Mouse (Mus musculus) liver, embryonic 14.5 days (tissue): Measurements from ENCODE around the gene Them7. TPM values are rescaled to one million over a fixed set of nuclear protein-coding genes. Genes with fewer than 3 reads are reported as not detected.

Source experiments
- ATAC-seq: fragments of 200-750 bp; cut with Nextera tagmentation; 2 replicates; pipeline ENCODE4 v1.8.0; 2017; ENCODE audit warnings: moderate number of reproducible peaks, mild to moderate bottlenecking, moderate library complexity; ENCODE audit not compliant: insufficient read depth
- DNase-seq, 3 experiments: peaks; one replicate each; pipeline ENCODE4 v3.0.0-alpha.2; 2012 to 2013; ENCODE audit warnings: low read depth in 3 of 3, low spot score in 3 of 3
- H3K27ac ChIP-seq: fragments of 300-500 bp; sonication (generic); 2 replicates; pipeline ENCODE4 v1.5.1; 2014; ENCODE audit warnings: moderate library complexity, mild to moderate bottlenecking, control low read depth, inconsistent platforms
- H3K27me3 ChIP-seq: fragments of 300-500 bp; sonication (generic); 2 replicates; pipeline ENCODE4 v1.6.1; 2014; ENCODE audit warnings: mild to moderate bottlenecking, low read length, moderate library complexity; ENCODE audit not compliant: control insufficient read depth, insufficient read depth
- H3K36me3 ChIP-seq: fragments of 300-500 bp; sonication (generic); replicated peaks from 2 replicates; pipeline ENCODE4 v1.6.1; 2014; ENCODE audit warnings: low read depth; ENCODE audit not compliant: control insufficient read depth, insufficient read depth
- H3K4me1 ChIP-seq, 2 experiments: fragments of 200-500 bp in 1 of 2; fragments of 300-500 bp in 1 of 2; sonication (generic) in 1 of 2; replicated peaks; 2 replicates each; pipeline ENCODE4 v1.6.1; 2012 to 2014; ENCODE audit warnings: antibody characterized with exemption in 1 of 2, inconsistent platforms in 1 of 2, low read length in 1 of 2; ENCODE audit not compliant: control insufficient read depth in 2 of 2, insufficient read depth in 2 of 2
- H3K4me2 ChIP-seq: fragments of 300-500 bp; sonication (generic); 2 replicates; pipeline ENCODE4 v1.6.1; 2014; ENCODE audit warnings: low read depth, mild to moderate bottlenecking, control low read depth, moderate library complexity
- H3K4me3 ChIP-seq, 2 experiments: fragments of 200-500 bp in 1 of 2; fragments of 300-500 bp in 1 of 2; sonication (generic) in 1 of 2; 2 replicates each; pipeline ENCODE4 v1.5.1; 2012 to 2014; ENCODE audit warnings: low read depth in 2 of 2, low read length in 2 of 2, mild to moderate bottlenecking in 2 of 2, control low read depth in 1 of 2, inconsistent platforms in 1 of 2, moderate library complexity in 1 of 2; ENCODE audit not compliant: insufficient read depth in 1 of 2
- H3K9ac ChIP-seq: fragments of 300-500 bp; sonication (generic); replicated peaks from 2 replicates; pipeline ENCODE4 v1.6.1; 2014; ENCODE audit warnings: mild to moderate bottlenecking, control low read depth, moderate library complexity
- H3K9me3 ChIP-seq: fragments of 300-500 bp; sonication (generic); 2 replicates; pipeline ENCODE4 v1.6.1; 2016; ENCODE audit warnings: low read length, mixed read lengths; ENCODE audit not compliant: control insufficient read depth
- CTCF ChIP-seq: IDR thresholded peaks from 2 replicates; pipeline ENCODE4 v1.5.1; 2016; ENCODE audit warnings: antibody characterized with exemption, low read depth, control low read depth
- EP300 ChIP-seq: IDR thresholded peaks from 2 replicates; pipeline ENCODE4 v1.6.1; 2016; ENCODE audit warnings: antibody characterized with exemption, low read depth
- WGBS: fragments of 180-500 bp; shearing (Covaris S2); extraction: QIAGEN DNeasy Blood & Tissue Kit; methylation state at CpG from one replicate; pipeline ENCODE4 v1.1.7; 2014; ENCODE audit not compliant: insufficient replicate concordance; 5-methylcytosine and 5-hydroxymethylcytosine counted together
- polyA plus RNA-seq, 2 experiments: library from polyadenylated mRNA; depleted of rRNA in 1 of 2; stranded (reverse) in 1 of 2; unstranded in 1 of 2; fragments of >200 nt; fragmentation: Nextera tagmentation in 1 of 2; extraction: Ambion mirVana in 1 of 2; gene quantifications; 2 replicates each; pipeline versions ENCODE4 v1.2.1 to v1.2.3; 2012 to 2014

Gene Them7
- polyA plus RNA-seq, 2 experiments = 0.67 to 1.5 TPM

GRCm38 (mm10) chr2:105255457-105255856, 31.3 kb downstream of the Them7 start:
- Histone ChIP-seq H3K27ac (no peak overlapping the region), H3K36me3 (no peaks in the 10 kb centered on the region), H3K27me3 (no peaks in the 10 kb centered on the region), H3K9me3 (no peaks in the 10 kb centered on the region), H3K4me2 (no peak overlapping the region), H3K9ac (no peak overlapping the region), H3K4me1 (no peaks in the 10 kb centered on the region), H3K4me3 (no peak overlapping the region)
- WGBS = 34% methylated on average over 4 of the region's 4 CpGs
- DNase-seq (no peak), ATAC-seq (no peak)
- TF ChIP-seq EP300 = no peak
- no peak for TF ChIP-seq CTCF

GRCm38 (mm10) chr2:105256427-105257071, 32.4 kb downstream of the Them7 start:
- DNase-seq = no peak
- no peak overlapping the region for H3K27ac ChIP-seq
- no peaks in the 10 kb centered on the region for H3K36me3 ChIP-seq

GRCm38 (mm10) chr2:105257376-105257775, 33.3 kb downstream of the Them7 start:
- ATAC-seq (no peak), DNase-seq (no peak)
- Histone ChIP-seq H3K27ac (no peak overlapping the region), H3K4me3 (no peak overlapping the region), H3K27me3 (no peaks in the 10 kb centered on the region), H3K4me2 (no peak overlapping the region), H3K9ac (no peak overlapping the region), H3K4me1 (no peaks in the 10 kb centered on the region), H3K36me3 (no peaks in the 10 kb centered on the region), H3K9me3 (no peaks in the 10 kb centered on the region)
- TF ChIP-seq EP300 = no peak
- 56% methylated on average over 2 of the region's 2 CpGs for WGBS

More at GRCm38 (mm10) chr2:105256427-105257071, 32.4 kb downstream of the Them7 start:
- Histone ChIP-seq H3K27me3 (no peaks in the 10 kb centered on the region), H3K9me3 (no peaks in the 10 kb centered on the region), H3K4me3 (no peak overlapping the region), H3K4me2 (no peak overlapping the region), H3K9ac (no peak overlapping the region), H3K4me1 (no peaks in the 10 kb centered on the region)
- WGBS = 53% methylated on average over 2 of the region's 2 CpGs
- no peak for TF ChIP-seq EP300
- TF ChIP-seq CTCF = no peak; the same call in 1 of the 2 replicates
- no peak for ATAC-seq

- 82% methylated on average over 11 of the region's 11 CpGs for WGBS
- Histone ChIP-seq H3K27me3 (no peaks in the 10 kb centered on the region), H3K27ac (no peak overlapping the region), H3K4me3 (no peak overlapping the region), H3K9ac (no peak overlapping the region), H3K4me2 (no peak overlapping the region), H3K9me3 (no peaks in the 10 kb centered on the region), H3K36me3 (no peaks in the 10 kb centered on the region), H3K4me1 (no peaks in the 10 kb centered on the region)
- ATAC-seq (no peak), DNase-seq (no peak)
- TF ChIP-seq CTCF = no peak
- TF ChIP-seq EP300 = no peak
Observed at GRCm38 (mm10) chr2:105261335-105261734, 37.2 kb downstream of the Them7 start.

GRCm38 (mm10) chr2:105263219-105263618, 39.1 kb downstream of the Them7 start:
- H3K27me3 ChIP-seq = no peaks in the 10 kb centered on the region
- H3K4me1 ChIP-seq = no peaks in the 10 kb centered on the region
- no peak for ATAC-seq
- TF ChIP-seq CTCF (no peak), EP300 (no peak)
- no peak overlapping the region for H3K27ac ChIP-seq
- DNase-seq = no peak
- H3K4me2 ChIP-seq = no peak overlapping the region
- H3K9ac ChIP-seq = no peak overlapping the region
- no peaks in the 10 kb centered on the region for H3K9me3 ChIP-seq
- no peaks in the 10 kb centered on the region for H3K36me3 ChIP-seq
- H3K4me3 ChIP-seq = no peak overlapping the region
- WGBS = 32% methylated on average over 2 of the region's 2 CpGs
